In genomic region chrX:11752973-11753590, GRCm38 (mm10) we compare ENCODE assay signal across 8 mouse cellular contexts.
DNase-seq lines count a peak whose midpoint lies in the region; ATAC-seq lines count a peak whose summit lies in the region.

No protein-coding gene starts in this region.

- no peak overlapping the region for H3K4me2 ChIP-seq in lung, embryonic 15.5 days
- no peak overlapping the region for H3K4me2 ChIP-seq in midbrain, embryonic 16.5 days (ENCODE audit: low read length)

- H3K9ac ChIP-seq in lung, embryonic 15.5 days: no peak overlapping the region
- no peak overlapping the region for H3K9ac ChIP-seq in midbrain, embryonic 16.5 days (ENCODE audit: low read depth, low read length)

- WGBS in lung, embryonic 15.5 days: 14% methylated on average over 13 of the region's 13 CpGs
- WGBS in midbrain, embryonic 16.5 days: 28% methylated on average over 12 of the region's 13 CpGs

- ATAC-seq in lung, embryonic 15.5 days (ENCODE audit: borderline replicate concordance, extremely low read depth, low FRiP score, low TSS enrichment): no peak
- ATAC-seq in midbrain, embryonic 16.5 days: peak; percentile 36; the same call in 1 of the 2 replicates
- ATAC-seq in cerebellum, adult (ENCODE audit: insufficient number of reproducible peaks, low FRiP score, low TSS enrichment): no peak

- no peaks in the 10 kb centered on the region for H3K27me3 ChIP-seq in lung, embryonic 15.5 days
- 0 out of 2 replicates have a peak, but pooled peaks cover 2% of the 10 kb centered on the region for H3K27me3 ChIP-seq in midbrain, embryonic 16.5 days (ENCODE audit: control insufficient read depth, insufficient read depth, low read depth, low read length)

- H3K9me3 ChIP-seq in lung, embryonic 15.5 days: no peaks in the 10 kb centered on the region
- no peaks in the 10 kb centered on the region for H3K9me3 ChIP-seq in midbrain, embryonic 16.5 days (replicated peaks; ENCODE audit: control insufficient read depth, low read length, poor library complexity, severe bottlenecking)

- peak; percentile 19 to 59 for DNase-seq in adrenal gland, adult (ENCODE audit: inconsistent age in 2 of 2, low spot score in 1 of 2)
- DNase-seq in adrenal gland, adult 8-10 months: no peak
- no peak for DNase-seq in lung, postnatal 10 days
- peak; percentile 6 for DNase-seq in embryo, embryonic 10 days (ENCODE audit: low spot score)
- no peak for DNase-seq in cerebellum, adult 9-11 months

- peak overlapping the region; percentile 29 for H3K27ac ChIP-seq in lung, embryonic 15.5 days
- peak overlapping the region; percentile 32; the same call in 1 of the 2 replicates for H3K27ac ChIP-seq in midbrain, embryonic 16.5 days (ENCODE audit: low read length)

- H3K4me3 ChIP-seq in lung, embryonic 15.5 days: no peak overlapping the region
- no peak overlapping the region for H3K4me3 ChIP-seq in midbrain, embryonic 16.5 days (ENCODE audit: low read depth, low read length)

- no peaks in the 10 kb centered on the region for H3K36me3 ChIP-seq in lung, embryonic 15.5 days
- no peaks in the 10 kb centered on the region for H3K36me3 ChIP-seq in midbrain, embryonic 16.5 days (ENCODE audit: control insufficient read depth, insufficient read depth, low read length)

- 0 out of 2 replicates have a peak, but pooled peaks cover 5% of the 10 kb centered on the region for H3K4me1 ChIP-seq in lung, embryonic 15.5 days
- no peaks in the 10 kb centered on the region for H3K4me1 ChIP-seq in midbrain, embryonic 16.5 days (ENCODE audit: control insufficient read depth, insufficient read depth, low read length)

Comparison
In these comparisons a context has a peak if more than half of its experiments do, and no peak if none do; other contexts are left out.
1. DNase-seq: peak in adrenal gland, adult (2 of 2) and embryo, embryonic 10 days (single experiment); none in adrenal gland, adult 8-10 months (single experiment), lung, postnatal 10 days (single experiment) and cerebellum, adult 9-11 months (single experiment).